Mouse (Mus musculus): ENCODE data around the gene Tcf12.

The Tcf12 gene

DNA sequence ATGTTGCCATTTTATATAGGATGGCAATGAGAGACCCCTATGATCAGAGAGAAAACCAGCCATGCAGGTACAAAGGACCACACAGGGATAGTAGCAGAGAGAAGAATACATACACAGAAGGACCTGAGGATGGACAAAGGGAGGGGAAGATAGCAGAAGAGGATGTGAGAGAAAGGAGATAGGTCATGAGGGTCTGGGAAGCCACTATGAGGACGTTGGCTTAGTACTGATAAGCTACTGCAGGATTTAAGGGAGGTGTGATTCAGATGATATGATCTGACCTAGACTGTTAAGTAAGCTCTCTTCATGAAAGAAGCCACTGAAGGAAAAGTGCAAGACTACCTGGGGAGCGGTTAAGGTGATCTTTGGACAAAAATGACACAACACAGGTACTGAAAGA, 205.1 kb downstream of the Tcf12 start:
- no peak for DNase-seq (ENCODE audit: low read depth)

DNA sequence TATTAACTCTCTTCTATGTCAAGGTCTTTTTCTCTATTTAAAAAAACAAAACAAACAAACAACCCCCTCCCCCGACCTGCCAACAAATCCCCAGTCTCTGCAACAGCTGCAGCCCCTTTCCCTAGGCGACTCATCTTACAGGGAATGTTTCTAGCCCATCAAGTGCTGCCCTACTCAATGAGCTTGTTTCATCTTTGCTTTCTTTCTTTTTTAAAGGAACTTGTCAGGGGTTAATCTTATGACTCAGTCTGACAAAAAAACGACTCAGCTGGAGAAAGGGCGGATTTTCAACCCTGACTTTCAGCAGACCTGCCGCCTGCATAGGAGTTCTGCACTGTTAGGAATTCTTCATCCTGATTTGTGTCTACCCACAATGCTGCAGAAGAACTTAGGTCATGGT, 212.8 kb downstream of the Tcf12 start:
- DNase-seq (ENCODE audit: low read depth): no peak

DNA sequence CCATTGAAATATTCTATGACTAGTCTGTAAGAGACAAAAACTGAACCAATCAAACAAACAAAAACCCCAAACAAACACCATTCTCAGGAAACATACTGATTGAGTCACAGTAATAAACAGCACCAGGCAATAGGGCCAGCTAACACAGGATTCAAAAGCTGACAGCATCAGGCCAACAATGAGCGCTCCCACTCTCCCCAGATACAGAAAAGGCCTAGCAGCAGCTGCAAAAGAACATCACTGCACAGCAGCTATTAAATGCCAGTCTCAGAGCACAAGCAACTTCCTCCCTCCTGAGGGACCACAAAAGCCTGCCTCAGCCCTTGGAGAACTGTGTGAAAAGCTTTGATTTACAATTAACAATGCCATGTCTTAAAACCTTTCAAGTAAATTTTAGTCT, 214.3 kb downstream of the Tcf12 start:
- DNase-seq (ENCODE audit: low read depth): no peak

DNA sequence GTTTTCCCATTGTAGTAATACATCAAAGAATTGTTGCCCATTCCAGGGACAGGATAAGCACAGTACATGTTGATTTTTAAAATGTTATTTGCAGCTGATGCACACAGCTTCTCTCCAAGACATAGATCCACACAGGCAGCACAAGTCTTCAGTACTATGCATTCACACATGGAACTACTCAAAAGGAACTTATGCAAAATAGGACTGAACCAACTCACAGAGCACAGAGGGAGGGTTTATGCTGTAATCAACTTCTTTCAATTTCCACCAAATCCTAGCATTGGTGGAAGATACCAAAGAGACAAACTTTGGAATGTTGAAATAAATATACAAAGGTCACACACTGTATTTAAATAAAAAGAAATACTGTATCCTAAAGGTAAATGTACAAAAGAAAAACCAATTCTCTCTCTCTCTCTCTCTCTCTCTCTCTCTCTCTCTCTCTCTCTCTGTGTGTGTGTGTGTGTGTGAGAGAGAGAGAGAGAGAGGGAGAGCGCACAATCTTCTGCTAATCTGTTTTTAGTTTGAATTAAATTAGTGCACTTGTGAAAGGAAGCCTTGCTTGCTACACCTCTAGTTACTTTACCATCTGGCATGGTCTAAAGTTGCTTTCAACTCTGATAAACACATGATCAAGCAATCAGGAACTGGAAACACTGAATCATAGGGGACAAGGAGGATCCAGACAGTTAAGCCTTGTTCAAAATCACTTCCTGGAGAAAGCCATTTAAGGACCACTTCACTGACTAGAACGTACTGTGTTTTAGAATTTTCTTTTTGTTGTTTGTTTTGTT, 215.5 kb downstream of the Tcf12 start:
- DNase-seq (ENCODE audit: low read depth): peak; percentile 30

DNA sequence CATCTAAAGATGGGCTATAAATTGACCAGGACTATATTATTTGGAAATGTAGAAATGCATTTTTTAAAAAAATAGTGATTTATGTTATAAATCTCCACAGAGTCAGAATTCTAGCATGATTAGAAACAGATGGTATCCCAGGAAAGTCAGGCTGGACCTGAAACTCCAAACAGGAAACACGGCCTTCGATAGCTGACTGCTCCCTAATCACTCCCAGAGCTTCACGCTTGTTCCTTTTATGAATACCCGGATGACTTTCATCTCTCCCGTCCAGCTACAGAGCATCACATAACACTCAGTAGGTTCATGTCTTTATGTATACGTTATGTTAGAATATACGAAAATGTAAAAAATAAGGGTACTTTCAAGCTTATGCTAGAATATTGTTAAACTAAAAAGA, 216.4 kb downstream of the Tcf12 start:
- DNase-seq (ENCODE audit: low read depth): no peak

DNA sequence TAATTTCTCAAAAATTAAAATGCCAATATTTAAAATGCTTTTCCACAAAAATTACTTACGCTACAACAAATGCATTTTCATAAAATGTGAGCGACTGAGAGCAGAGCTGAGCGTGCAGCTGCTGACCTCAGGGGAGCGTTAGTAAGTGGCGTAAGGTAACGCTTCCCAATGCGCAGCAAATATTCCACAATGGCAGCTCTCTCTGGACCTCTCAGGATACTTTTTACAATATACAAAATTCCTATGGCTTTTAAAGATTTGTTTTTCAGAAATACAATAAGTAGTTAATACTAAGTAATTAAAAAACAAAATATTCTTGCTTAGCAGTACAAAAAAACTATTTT, 216.8 kb downstream of the Tcf12 start:
- DNase-seq (ENCODE audit: low read depth): no peak

DNA sequence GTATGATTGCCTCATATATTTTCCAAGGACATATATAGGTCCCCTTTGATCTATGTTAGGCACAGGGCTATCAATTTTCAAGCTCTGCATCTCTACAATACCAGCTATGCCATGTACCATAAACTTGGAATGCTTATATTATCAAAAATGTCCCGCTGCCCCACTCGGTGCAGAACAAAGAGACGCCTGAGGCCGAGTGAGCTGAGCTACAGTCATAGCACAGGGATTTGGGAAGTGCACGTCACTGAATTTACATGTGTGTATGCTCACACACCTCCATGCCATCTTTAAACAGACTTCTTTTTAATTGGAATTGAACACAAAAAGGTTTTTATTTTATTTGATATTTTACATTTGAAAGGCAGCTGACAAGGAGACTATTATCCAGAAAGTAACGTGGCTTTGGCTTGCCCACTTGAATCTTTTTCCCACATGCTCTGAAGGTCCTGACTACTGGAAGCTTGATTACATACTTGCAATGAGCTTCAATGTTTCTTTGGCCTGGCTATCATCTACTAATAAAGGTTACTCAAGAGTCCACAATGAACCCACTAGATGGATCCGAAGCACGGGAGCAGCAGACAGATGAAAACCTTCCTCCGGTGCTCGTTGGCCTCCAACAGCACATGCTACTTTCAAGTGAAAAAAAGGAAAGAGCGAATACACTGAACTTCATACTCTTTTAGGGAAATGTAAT, 217.3 kb downstream of the Tcf12 start:
- DNase-seq (ENCODE audit: low read depth): no peak

DNA sequence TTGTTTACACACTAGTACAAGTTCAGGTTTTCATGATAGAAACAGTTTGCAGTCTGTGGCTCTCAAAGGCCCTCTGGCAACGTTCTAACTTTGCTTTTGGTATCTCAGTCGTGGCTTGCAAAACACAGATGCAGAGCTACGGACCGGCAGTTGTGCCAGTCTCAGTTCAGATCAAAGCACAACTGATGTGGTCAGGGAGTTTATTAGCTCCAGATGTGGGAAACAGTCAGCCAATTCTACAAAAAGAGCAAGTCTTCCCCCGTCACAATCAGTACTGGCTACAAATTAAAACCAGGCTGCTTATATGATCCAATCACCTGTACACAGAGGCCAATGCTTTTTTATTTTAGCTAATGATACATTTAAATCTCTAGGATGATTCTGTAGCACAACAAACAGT, 223.2 kb downstream of the Tcf12 start:
- no peak for DNase-seq (ENCODE audit: low read depth)

DNA sequence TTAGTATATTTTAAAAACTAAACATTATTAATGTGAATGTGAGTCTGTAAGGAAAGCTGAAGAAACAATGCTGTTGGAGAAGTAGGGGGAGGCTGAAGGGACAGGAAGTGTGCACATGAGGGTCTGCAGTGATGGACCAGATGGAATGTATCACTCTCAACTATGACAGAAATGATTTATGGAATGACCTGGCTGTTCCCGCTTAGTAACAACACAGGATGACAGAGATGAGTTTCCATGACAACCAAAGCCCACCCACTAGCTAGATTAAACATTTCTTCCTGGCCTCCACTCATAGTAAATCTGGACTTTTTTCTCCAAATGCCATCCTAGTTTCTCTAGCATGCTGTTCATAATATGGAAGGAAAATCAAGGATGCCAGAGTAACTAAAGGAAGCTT, 231.0 kb downstream of the Tcf12 start:
- no peak for DNase-seq (ENCODE audit: low read depth)

DNA sequence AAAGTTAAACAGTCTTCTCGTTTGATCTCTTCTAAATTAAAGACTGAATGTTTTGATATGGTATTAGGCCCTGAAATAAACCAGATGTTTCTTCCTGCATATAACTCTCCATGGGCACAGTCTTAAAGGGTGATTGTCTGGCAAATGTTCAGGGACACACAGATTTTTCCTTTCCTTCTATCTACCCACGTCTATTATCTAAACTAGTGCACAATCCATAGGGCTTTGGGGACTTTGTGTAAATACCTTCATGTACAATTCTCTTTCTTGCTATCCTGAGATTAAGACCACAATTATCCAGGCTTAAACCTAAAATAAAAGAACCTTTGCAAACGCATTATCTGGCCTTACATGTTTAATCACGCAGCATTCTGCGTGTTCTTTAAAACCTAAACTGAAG, 231.7 kb downstream of the Tcf12 start:
- DNase-seq (ENCODE audit: low read depth): no peak

DNA sequence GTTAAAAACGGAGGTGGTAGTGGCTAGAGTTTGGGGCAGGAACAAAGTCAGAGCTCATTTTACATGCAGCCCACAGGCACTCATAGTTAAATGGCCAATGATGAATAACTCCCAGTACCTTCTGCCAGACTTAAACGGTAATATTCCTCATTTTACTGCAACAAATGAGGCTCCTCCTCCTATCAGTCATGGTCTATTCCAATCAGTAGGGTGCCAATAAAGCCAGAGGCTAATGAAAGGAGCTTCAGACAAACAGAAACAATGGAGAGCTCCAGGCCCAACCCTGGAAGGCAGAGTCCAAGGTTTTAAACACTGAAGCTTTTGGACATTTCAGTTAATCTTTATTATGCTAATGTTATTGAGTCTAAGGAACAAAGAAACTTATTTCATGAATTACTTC, 232.3 kb downstream of the Tcf12 start:
- no peak for DNase-seq (ENCODE audit: low read depth)

DNA sequence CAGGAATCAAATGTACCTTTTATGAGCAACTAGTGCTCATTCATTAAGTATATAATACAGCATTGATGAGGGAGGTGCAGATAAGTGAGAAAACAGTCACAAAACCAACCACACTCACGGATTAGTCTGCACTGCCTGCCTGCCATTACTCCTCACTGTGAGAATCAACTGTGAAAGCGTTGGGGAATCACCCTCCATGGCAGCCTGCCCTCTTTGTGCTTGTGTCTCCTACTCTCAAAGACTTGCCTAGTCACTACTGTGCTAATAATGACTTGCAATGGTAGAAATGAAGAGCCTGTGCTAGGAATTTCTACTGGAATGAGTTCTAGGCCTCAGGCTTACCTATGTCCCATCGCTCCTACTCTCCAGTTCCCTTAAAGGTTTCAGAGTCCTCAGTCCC, 233.8 kb downstream of the Tcf12 start:
- no peak for DNase-seq (ENCODE audit: low read depth)

DNA sequence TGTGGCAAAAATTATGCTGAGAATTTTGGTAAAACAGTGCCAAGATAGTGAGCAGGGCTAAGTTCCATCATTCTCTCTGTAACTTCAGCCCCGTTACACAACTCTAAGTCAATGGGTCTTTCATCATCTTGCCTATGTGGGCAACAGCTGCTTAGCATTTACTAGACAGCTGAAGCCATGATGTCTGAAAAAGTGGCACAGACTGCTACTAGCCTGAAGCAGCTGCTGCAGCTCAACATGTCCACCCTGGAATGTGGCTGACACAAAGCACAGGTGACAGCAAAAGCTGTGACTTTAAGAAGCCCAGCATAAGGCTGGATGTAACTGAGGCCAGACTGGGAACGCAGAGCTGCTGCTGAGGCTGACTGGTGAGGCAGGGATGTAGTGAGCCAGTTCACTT, 236.9 kb downstream of the Tcf12 start:
- DNase-seq (ENCODE audit: low read depth): no peak

DNA sequence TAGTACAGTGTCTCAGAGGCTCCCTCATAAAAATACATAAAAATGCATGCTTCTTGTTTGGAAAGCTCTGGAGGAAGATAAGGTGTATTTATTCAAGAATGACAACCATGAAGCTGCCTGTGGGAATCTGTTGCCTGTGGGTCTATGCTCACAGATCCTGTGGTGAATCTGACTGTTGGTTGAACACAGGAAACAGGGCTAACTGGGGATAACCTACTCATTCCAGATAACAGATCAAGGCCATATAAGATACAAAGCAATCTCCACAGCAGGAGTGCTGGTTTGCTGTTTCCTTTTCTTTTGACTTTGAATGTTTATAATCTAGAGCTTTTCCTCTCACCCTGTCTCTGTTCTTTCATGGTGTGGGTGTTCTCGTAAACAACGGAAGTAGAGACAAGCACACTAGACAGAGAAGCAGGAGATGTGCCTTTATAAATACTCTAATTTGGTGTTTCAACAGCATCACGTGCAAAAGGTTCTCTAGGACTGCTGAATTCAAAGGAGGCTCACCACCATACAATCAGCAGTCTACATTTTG, 237.6 kb downstream of the Tcf12 start:
- DNase-seq (ENCODE audit: low read depth): peak; percentile 29

DNA sequence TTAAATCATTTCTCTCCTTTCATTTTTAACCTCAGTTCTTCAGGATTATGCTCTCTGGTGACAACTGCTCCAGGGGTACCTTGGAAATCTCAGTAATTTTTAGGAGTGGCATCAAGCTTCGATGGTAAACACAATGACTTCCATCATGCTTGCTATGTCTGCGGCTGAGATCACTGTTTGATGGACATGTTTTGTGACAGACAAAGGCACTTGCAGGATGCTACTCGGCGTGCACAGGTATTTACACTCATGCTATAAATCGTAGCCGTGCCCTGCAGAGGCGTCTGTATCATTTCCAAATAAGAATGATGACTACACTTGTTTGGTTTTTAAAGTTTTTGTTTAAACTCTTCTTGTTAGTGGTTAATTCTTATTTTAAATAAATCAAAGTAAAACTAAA, 248.3 kb downstream of the Tcf12 start:
- no peak for DNase-seq (ENCODE audit: low read depth)

DNA sequence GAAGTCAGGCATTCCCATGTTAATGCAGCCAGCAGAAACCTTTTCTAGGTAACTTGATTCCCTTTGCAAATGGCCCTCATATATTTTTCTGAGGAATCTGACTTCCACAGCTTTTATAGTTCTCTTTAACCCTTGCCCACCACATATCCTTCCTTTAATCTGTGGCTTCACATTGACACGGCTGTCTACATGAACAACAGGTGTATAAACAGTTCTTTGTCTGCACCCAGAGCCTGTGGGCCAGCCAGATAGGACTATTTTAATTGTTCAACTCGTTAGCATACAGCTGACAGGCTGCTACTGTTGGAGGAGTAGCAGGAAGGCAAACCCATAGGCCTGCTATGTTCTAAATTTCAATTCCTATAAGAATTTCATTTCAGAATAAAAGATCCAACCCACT, 250.0 kb downstream of the Tcf12 start:
- DNase-seq (ENCODE audit: low read depth): no peak

DNA sequence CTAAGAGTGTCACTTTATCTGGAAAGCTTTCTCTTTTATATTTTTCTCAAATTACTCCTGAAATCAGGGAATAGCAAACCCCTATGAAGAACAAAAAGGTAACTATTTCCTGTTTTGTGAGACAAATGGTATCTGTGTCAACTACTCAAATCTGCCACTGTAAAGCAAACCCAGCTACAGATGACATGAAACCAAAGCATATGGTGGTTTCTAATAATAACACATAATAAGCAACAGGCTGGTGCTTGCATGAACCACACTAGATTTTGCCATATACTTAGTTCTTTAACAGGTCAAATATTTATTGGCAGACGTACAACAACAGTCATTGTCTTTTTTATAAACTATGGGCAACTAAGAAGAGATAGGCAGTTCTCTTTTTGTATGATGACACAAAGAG, 253.7 kb downstream of the Tcf12 start:
- no peak for DNase-seq (ENCODE audit: low read depth)

DNA sequence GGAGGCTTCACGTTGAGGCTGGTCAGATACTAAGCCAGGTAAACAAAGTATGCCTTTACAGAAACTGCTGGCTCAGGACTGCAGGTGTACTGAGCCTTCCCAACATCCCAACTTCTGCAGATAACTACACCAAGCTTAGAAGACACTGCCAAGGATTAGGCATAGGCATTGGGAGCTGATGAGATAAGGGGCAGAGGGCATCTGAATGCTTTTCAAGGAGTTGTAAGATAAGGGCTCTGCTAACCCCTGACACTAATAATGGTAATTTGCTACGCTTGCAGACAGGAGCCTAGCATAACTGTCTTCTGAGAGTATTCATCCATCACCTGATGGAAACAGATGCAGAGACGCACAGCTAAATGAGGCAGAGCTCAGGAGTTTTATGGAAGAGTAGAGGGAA, 257.8 kb downstream of the Tcf12 start:
- DNase-seq (ENCODE audit: low read depth): no peak

DNA sequence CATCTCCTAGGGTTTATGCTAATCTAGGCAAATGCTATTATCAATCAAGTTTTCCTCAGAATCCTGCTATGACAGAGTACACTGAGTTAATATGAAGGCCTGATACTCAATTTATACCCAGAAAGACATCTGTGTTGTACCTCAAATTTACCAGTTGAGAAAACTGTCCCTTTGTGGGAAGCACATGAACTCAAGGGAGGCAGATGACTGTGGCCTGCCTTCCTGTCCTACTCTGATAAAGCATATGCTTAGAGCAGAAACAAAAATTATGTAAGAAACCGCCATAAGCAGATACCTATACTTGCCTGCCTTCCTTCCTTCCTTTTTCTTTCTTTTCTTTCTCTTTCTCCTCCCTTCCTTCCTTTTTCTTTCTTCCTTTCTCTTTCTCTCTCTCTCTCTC, 261.4 kb downstream of the Tcf12 start:
- DNase-seq (ENCODE audit: low read depth): no peak

DNA sequence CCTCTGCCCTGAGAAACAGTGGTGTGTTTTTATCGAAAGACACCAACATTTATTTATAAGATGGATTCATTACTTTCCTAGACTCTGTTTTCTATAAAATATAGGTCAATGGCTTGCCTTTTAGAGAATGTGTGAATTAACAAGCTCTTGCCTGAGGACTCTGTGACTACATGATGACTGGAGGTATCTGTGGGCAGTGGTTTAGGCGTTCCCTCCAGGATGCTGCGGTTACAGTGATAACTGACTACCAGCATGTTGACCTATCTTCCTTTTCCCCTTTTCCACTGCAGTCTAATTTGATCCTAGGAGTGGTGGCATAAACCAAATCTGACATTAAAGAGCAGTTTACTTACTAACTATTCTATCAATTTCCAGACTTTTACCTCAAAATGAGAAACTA, 263.3 kb downstream of the Tcf12 start:
- DNase-seq (ENCODE audit: low read depth): no peak

DNA sequence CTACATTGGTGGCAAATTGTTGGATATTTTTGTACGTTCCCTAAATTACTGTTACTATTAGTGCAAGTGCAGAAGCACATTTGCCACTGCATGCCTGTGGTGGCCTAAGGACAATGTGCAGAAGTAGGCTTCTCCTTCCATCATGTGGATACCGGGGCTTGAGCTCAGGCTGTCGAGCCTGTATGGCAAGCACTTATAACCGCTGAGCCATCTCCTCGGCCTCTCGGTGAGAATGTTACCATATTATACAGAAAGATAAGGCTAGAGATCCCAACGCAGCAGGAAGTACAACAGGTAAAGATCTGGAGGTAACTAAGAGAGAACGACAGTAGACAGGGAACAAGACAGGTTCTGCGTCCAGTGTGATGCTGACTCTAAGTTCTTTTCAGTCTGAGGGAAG, 263.8 kb downstream of the Tcf12 start:
- DNase-seq (ENCODE audit: low read depth): no peak

DNA sequence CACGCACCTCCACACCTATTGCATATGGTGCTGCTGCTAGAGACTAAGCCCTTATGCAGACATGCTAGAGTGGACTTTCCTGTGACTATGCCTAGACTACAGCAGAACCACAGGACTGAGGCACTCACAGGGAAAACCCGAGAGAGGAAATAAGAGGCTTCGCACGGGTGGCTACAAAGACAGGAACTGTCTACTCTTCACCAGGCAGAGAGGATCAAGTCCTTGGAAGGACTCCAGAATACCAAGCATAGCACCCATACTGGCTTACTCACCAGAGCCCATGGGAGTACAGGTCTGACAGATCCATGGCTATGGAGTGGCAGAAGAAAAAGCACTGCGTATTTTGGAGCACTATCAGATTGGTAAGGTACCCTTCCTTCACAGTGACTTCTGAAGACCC, 269.8 kb downstream of the Tcf12 start:
- no peak for DNase-seq (ENCODE audit: low read depth)

DNA sequence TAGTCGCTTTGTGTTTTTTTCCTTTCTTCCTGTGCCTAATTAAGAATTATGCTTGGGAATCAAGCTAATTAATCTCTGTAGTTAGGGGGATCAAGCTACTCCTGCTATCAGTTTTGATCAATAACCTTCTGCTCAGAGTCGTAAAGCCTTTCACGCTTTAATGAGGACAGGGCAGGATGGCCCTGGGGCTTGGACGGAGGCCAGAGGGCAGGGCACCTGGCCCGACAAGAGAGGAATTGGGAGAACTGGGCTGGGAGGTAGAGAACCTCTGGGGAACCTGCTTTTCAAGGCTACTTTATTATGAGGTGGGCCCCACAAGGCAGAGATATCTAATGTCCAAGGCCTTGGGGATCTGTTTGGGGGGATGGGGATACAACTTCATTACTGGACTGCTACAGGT, 274.3 kb downstream of the Tcf12 start:
- DNase-seq (ENCODE audit: low read depth): no peak

DNA sequence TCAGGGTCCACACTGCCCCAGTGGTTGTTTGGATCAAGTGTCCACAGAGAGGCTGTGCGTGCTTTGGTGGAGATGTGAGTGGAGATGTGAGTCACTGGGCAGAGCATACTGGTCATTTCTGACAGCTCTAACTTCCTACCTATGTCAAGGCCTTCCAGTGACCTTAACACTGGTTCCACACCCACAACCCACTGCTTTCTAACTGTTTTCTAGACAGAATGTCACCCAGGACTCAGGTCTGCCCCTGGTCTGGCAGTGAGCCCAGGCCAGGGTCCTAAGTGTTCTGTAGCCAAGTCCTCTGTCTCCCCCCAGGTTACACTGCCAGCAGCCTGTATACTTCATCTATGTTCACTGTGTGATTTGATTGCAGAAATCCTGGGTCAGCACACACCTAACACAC, 275.3 kb downstream of the Tcf12 start:
- DNase-seq (ENCODE audit: low read depth): no peak
